ENCODE assay signal across 8 mouse cellular contexts in the genomic region with DNA sequence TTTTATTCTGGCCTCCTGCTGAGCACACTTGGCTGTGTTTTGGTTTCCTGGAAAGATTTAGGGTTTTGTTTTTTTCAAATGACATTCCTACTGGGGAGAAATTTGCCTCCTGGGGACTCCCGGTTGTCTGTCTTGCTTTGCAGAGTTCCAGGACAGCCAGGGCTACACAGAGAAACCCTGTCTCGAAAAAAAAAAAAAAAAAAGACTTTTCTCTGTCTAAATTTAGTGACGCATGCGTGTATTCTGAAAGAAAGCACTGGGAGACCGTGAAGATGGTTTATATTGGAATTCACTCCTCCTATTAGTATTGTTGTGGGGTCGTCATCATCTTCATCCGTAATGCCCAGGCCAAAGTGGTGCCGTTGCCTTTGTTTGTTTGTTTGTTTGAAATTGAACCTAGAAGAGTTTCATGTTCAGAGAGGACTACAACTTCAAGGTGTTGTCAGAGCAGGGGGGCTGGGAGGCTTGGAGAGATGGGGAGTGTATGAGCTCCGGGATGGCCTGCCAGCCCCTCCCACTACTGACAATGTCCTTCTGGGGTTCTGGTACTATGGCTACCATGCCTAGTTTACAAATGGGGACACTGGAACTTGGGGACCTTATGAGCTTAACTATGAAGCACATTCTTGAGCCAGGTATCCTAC. TPM values are rescaled to one million over a fixed set of nuclear protein-coding genes. Genes with fewer than 3 reads are reported as not detected.
A peak's percentile ranks its signal among the peaks of the same experiment; 100 is the strongest.
DNase-seq lines count a peak whose midpoint lies in the region; ATAC-seq and TF ChIP-seq lines count a peak whose summit lies in the region.

No protein-coding gene starts in this region.

- H3K4me2 ChIP-seq in liver, embryonic 11.5 days: peak overlapping the region; percentile 57
- H3K4me2 ChIP-seq in heart, embryonic 12.5 days: peak overlapping the region; percentile 88
- H3K4me2 ChIP-seq in limb, embryonic 14.5 days (replicated peaks; ENCODE audit: low read depth, low read length, severe bottlenecking): peak overlapping the region; percentile 72
- peak overlapping the region; percentile 82 for H3K4me2 ChIP-seq in stomach, embryonic 14.5 days (replicated peaks; ENCODE audit: low read depth, low read length)

- ATAC-seq in liver, embryonic 11.5 days (replicated peaks; ENCODE audit: low FRiP score): no peak
- ATAC-seq in heart, embryonic 12.5 days (ENCODE audit: insufficient number of reproducible peaks, low FRiP score): no peak
- ATAC-seq in limb, embryonic 14.5 days (ENCODE audit: low FRiP score, low read depth): no peak
- no peak for ATAC-seq in stomach, embryonic 14.5 days (ENCODE audit: insufficient number of reproducible peaks, insufficient read depth, low FRiP score, low read depth)

- no peak for TF ChIP-seq POLR2A in limb, embryonic 14.5 days (IDR thresholded peaks at IDR 0.05; ENCODE audit: borderline replicate concordance, extremely low read depth, insufficient read depth, insufficient read length)

- H3K27ac ChIP-seq in liver, embryonic 11.5 days (ENCODE audit: low read depth, low read length): no peak overlapping the region; the same call in 1 of the 2 replicates
- peak overlapping the region; percentile 44; the same call in 1 of the 2 replicates for H3K27ac ChIP-seq in heart, embryonic 12.5 days (ENCODE audit: poor library complexity, severe bottlenecking)
- H3K27ac ChIP-seq in limb, embryonic 14.5 days (replicated peaks; ENCODE audit: low read depth, low read length): peak overlapping the region; percentile 91
- H3K27ac ChIP-seq in stomach, embryonic 14.5 days (ENCODE audit: low read length): peak overlapping the region; percentile 94

- peaks cover 4% of the 10 kb centered on the region; the same call in 1 of the 2 replicates for H3K4me1 ChIP-seq in liver, embryonic 11.5 days (replicated peaks; ENCODE audit: control insufficient read depth, insufficient read depth, low read length)
- peaks cover 19% of the 10 kb centered on the region for H3K4me1 ChIP-seq in heart, embryonic 12.5 days (replicated peaks)
- H3K4me1 ChIP-seq in limb, embryonic 14.5 days (ENCODE audit: control insufficient read depth, insufficient read depth, low read length): peaks cover 40% of the 10 kb centered on the region
- peaks cover 5% of the 10 kb centered on the region; the same call in 1 of the 2 replicates for H3K4me1 ChIP-seq in stomach, embryonic 14.5 days (ENCODE audit: control insufficient read depth, insufficient read depth, low read length)

- H3K9me3 ChIP-seq in liver, embryonic 11.5 days (ENCODE audit: control insufficient read depth, low read length): no peaks in the 10 kb centered on the region
- H3K9me3 ChIP-seq in heart, embryonic 12.5 days (replicated peaks): no peaks in the 10 kb centered on the region
- no peaks in the 10 kb centered on the region for H3K9me3 ChIP-seq in limb, embryonic 14.5 days (ENCODE audit: control insufficient read depth, low read length)
- H3K9me3 ChIP-seq in stomach, embryonic 14.5 days (ENCODE audit: control insufficient read depth, low read depth, low read length): no peaks in the 10 kb centered on the region

- no peak for DNase-seq in liver, embryonic 11.5 days (ENCODE audit: low spot score)
- no peak for DNase-seq in liver
- DNase-seq in limb, embryonic 14.5 days (ENCODE audit: low spot score): no peak
- DNase-seq in yolk sac, embryonic 10.5 days (ENCODE audit: low spot score): no peak
- no peak for DNase-seq in adrenal gland, adult 8-10 months
- no peak for DNase-seq in left cerebral cortex, adult 9 months (ENCODE audit: low spot score in 2 of 2)

- no peaks in the 10 kb centered on the region for H3K36me3 ChIP-seq in liver, embryonic 11.5 days (ENCODE audit: control insufficient read depth, insufficient read depth, low read length)
- H3K36me3 ChIP-seq in heart, embryonic 12.5 days: no peaks in the 10 kb centered on the region
- no peaks in the 10 kb centered on the region for H3K36me3 ChIP-seq in limb, embryonic 14.5 days (ENCODE audit: control insufficient read depth, insufficient read depth, low read length)
- H3K36me3 ChIP-seq in stomach, embryonic 14.5 days (ENCODE audit: control insufficient read depth, insufficient read depth, low read length): no peaks in the 10 kb centered on the region

- H3K9ac ChIP-seq in liver, embryonic 11.5 days (ENCODE audit: low read depth, low read length): no peak overlapping the region
- H3K9ac ChIP-seq in heart, embryonic 12.5 days: peak overlapping the region; percentile 67; the same call in 1 of the 2 replicates
- peak overlapping the region; percentile 70 for H3K9ac ChIP-seq in limb, embryonic 14.5 days (ENCODE audit: low read depth, low read length, severe bottlenecking)
- H3K9ac ChIP-seq in stomach, embryonic 14.5 days (replicated peaks; ENCODE audit: low read depth, low read length): no peak overlapping the region

- H3K27me3 ChIP-seq in liver, embryonic 11.5 days (replicated peaks; ENCODE audit: control insufficient read depth, insufficient read depth, low read length): no peaks in the 10 kb centered on the region
- no peaks in the 10 kb centered on the region for H3K27me3 ChIP-seq in heart, embryonic 12.5 days (replicated peaks)
- no peaks in the 10 kb centered on the region for H3K27me3 ChIP-seq in limb, embryonic 14.5 days (ENCODE audit: control insufficient read depth, insufficient read depth, low read length)
- no peaks in the 10 kb centered on the region for H3K27me3 ChIP-seq in stomach, embryonic 14.5 days (ENCODE audit: control insufficient read depth, insufficient read depth, low read length)

- H3K4me3 ChIP-seq in liver, embryonic 11.5 days (ENCODE audit: low read depth, low read length): peak overlapping the region; percentile 32
- peak overlapping the region; percentile 45 for H3K4me3 ChIP-seq in heart, embryonic 12.5 days
- H3K4me3 ChIP-seq in limb, embryonic 14.5 days (replicated peaks; ENCODE audit: low read length): peak overlapping the region; percentile 45
- peak overlapping the region; percentile 40 for H3K4me3 ChIP-seq in stomach, embryonic 14.5 days (ENCODE audit: low read depth, low read length)

- WGBS in liver, embryonic 11.5 days: 24% methylated on average over 9 of the region's 9 CpGs
- 10% methylated on average over 9 of the region's 9 CpGs for WGBS in heart, embryonic 12.5 days
- WGBS in limb, embryonic 14.5 days: 9% methylated on average over 9 of the region's 9 CpGs
- 4% methylated on average over 9 of the region's 9 CpGs for WGBS in stomach, embryonic 14.5 days

RNA-seq across cellular contexts. Expression of a gene that starts 1.1 kb away (rescaled TPM):
- 1.4 TPM in 2 replicates for polyA plus RNA-seq in liver, embryonic 11.5 days (2014; fragmentation: Nextera tagmentation; extraction: Ambion mirVana)
- polyA plus RNA-seq in heart, embryonic 12.5 days (2016; fragmentation: Nextera tagmentation; extraction: Ambion mirVana): 1.1 and 1.4 TPM in 2 replicates
- 9.5 and 10.6 TPM in 2 replicates for polyA plus RNA-seq in limb, embryonic 14.5 days (2012; rRNA removed)
- polyA plus RNA-seq in limb, embryonic 14.5 days (2014; fragmentation: Nextera tagmentation; extraction: Ambion mirVana): 8.7 and 9.3 TPM in 2 replicates
- polyA plus RNA-seq in stomach, embryonic 14.5 days (2014; fragmentation: Nextera tagmentation; extraction: Ambion mirVana): 5.1 and 5.5 TPM in 2 replicates
- total RNA-seq in adrenal gland, adult 8-10 months (2022): 1 to 10 TPM; 2.0 to 4.2 (median 2.8) TPM

RNA-seq across cellular contexts. Expression of a gene that starts 27.9 kb away (rescaled TPM):
- polyA plus RNA-seq in liver, embryonic 11.5 days (2014; fragmentation: Nextera tagmentation; extraction: Ambion mirVana): 0.12 and 0.26 TPM in 2 replicates
- polyA plus RNA-seq in heart, embryonic 12.5 days (2016; fragmentation: Nextera tagmentation; extraction: Ambion mirVana): 0.06 TPM in 2 replicates
- 0.72 and 0.93 TPM in 2 replicates for polyA plus RNA-seq in limb, embryonic 14.5 days (2012; rRNA removed)
- 0.81 and 0.88 TPM in 2 replicates for polyA plus RNA-seq in limb, embryonic 14.5 days (2014; fragmentation: Nextera tagmentation; extraction: Ambion mirVana)
- 0.10 and 0.13 TPM in 2 replicates for polyA plus RNA-seq in stomach, embryonic 14.5 days (2014; fragmentation: Nextera tagmentation; extraction: Ambion mirVana)
- under 1 TPM in 1 of 4 experiments, not detected in 3; 0.06 TPM for total RNA-seq in adrenal gland, adult 8-10 months (2022)

Comparison
In these comparisons a context has a peak if more than half of its experiments do, and no peak if none do; other contexts are left out.
1. H3K9ac ChIP-seq: peak in heart, embryonic 12.5 days (single experiment) and limb, embryonic 14.5 days (single experiment); none in liver, embryonic 11.5 days (single experiment) and stomach, embryonic 14.5 days (single experiment).
2. Peak in every context shown above with its lines, with median percentiles within 50 percentile points of each other: H3K4me2 ChIP-seq and H3K4me3 ChIP-seq.